Mouse (Mus musculus): ENCODE results near the gene Gm5678. TPM values are rescaled to one million over a fixed set of nuclear protein-coding genes. Genes with fewer than 3 reads are reported as not detected.

Gene Gm5678
- 0.16 TPM in 1 of 2 replicates, not detected in the other for polyA plus RNA-seq (2015; fragmentation: Nextera tagmentation; extraction: Ambion mirVana)

- no peaks in the 10 kb centered on the region for H3K36me3 ChIP-seq (ENCODE audit: control insufficient read depth, insufficient read depth)
- H3K9me3 ChIP-seq (ENCODE audit: control insufficient read depth), result no peaks in the 10 kb centered on the region
- no peak within 1 kb of the TSS for H3K9ac ChIP-seq (ENCODE audit: low read depth, low read length)
- no peaks in the 10 kb centered on the region for H3K27me3 ChIP-seq (replicated peaks; ENCODE audit: control insufficient read depth, insufficient read depth, low read length)
- no peak for TF ChIP-seq CTCF (IDR thresholded peaks at IDR 0.05; ENCODE audit: low read depth)
- H3K4me2 ChIP-seq (replicated peaks; ENCODE audit: low read depth), result no peak within 1 kb of the TSS
- no peak for ATAC-seq
- no peaks in the 10 kb centered on the region for H3K4me1 ChIP-seq (replicated peaks; ENCODE audit: control insufficient read depth, insufficient read depth, low read length)
- H3K27ac ChIP-seq (ENCODE audit: low read depth, low read length), result no peak within 1 kb of the TSS
- 81% methylated on average over 23 of the region's 23 CpGs for WGBS
- no peak within 1 kb of the TSS for H3K4me3 ChIP-seq (ENCODE audit: low read depth, low read length)
Observed at GRCm38 (mm10) chr16:93627761-93628400, at the start of gene Gm5678. Gene Gm5678 (plus strand): TSS chr16:93628097.

GRCm38 (mm10) chr16:93578346-93579005 lies 49.4 kb upstream of the Gm5678 start:
- ATAC-seq, result no peak
- Histone ChIP-seq H3K9ac (ENCODE audit: low read depth, low read length) (no peak overlapping the region), H3K4me2 (replicated peaks; ENCODE audit: low read depth) (no peak overlapping the region), H3K4me3 (ENCODE audit: low read depth, low read length) (no peak overlapping the region), H3K4me1 (replicated peaks; ENCODE audit: control insufficient read depth, insufficient read depth, low read length) (no peaks in the 10 kb centered on the region), H3K9me3 (ENCODE audit: control insufficient read depth) (no peaks in the 10 kb centered on the region), H3K27ac (ENCODE audit: low read depth, low read length) (no peak overlapping the region), H3K27me3 (replicated peaks; ENCODE audit: control insufficient read depth, insufficient read depth, low read length) (0 out of 2 replicates have a peak, but pooled peaks cover 7% of the 10 kb centered on the region), H3K36me3 (ENCODE audit: control insufficient read depth, insufficient read depth) (no peaks in the 10 kb centered on the region)
- WGBS, result 81% methylated on average over 8 of the region's 8 CpGs
- TF ChIP-seq CTCF (IDR thresholded peaks at IDR 0.05; ENCODE audit: low read depth), result no peak

- H3K4me1 ChIP-seq (replicated peaks; ENCODE audit: control insufficient read depth, insufficient read depth, low read length), result no peaks in the 10 kb centered on the region
- no peak for TF ChIP-seq CTCF (IDR thresholded peaks at IDR 0.05; ENCODE audit: low read depth)
Observed at GRCm38 (mm10) chr16:93581125-93581524, 46.8 kb upstream of the Gm5678 start.

GRCm38 (mm10) chr16:93584976-93585702 lies 42.8 kb upstream of the Gm5678 start:
- Histone ChIP-seq H3K4me3 (ENCODE audit: low read depth, low read length) (no peak overlapping the region), H3K9me3 (ENCODE audit: control insufficient read depth) (no peaks in the 10 kb centered on the region), H3K36me3 (ENCODE audit: control insufficient read depth, insufficient read depth) (peaks cover 14% of the 10 kb centered on the region; the same call in 1 of the 2 replicates), H3K9ac (ENCODE audit: low read depth, low read length) (no peak overlapping the region), H3K4me2 (replicated peaks; ENCODE audit: low read depth) (no peak overlapping the region), H3K27ac (ENCODE audit: low read depth, low read length) (no peak overlapping the region), H3K4me1 (replicated peaks; ENCODE audit: control insufficient read depth, insufficient read depth, low read length) (no peaks in the 10 kb centered on the region), H3K27me3 (replicated peaks; ENCODE audit: control insufficient read depth, insufficient read depth, low read length) (no peaks in the 10 kb centered on the region)
- 0 out of 2 replicates have a peak, but pooled peaks have one; percentile 31 for ATAC-seq
- WGBS, result 77% methylated on average over 24 of the region's 24 CpGs
- no peak for TF ChIP-seq CTCF (IDR thresholded peaks at IDR 0.05; ENCODE audit: low read depth)

More at GRCm38 (mm10) chr16:93581125-93581524, 46.8 kb upstream of the Gm5678 start:
- Histone ChIP-seq H3K9ac (ENCODE audit: low read depth, low read length) (no peak overlapping the region), H3K27me3 (replicated peaks; ENCODE audit: control insufficient read depth, insufficient read depth, low read length) (0 out of 2 replicates have a peak, but pooled peaks cover 6% of the 10 kb centered on the region), H3K9me3 (ENCODE audit: control insufficient read depth) (no peaks in the 10 kb centered on the region), H3K36me3 (ENCODE audit: control insufficient read depth, insufficient read depth) (no peaks in the 10 kb centered on the region; the same call in 1 of the 2 replicates), H3K4me2 (replicated peaks; ENCODE audit: low read depth) (no peak overlapping the region), H3K27ac (ENCODE audit: low read depth, low read length) (no peak overlapping the region), H3K4me3 (ENCODE audit: low read depth, low read length) (no peak overlapping the region)
- ATAC-seq, result no peak
- WGBS, result 74% methylated on average over 6 of the region's 6 CpGs

- ATAC-seq, result no peak
- no peak overlapping the region for H3K27ac ChIP-seq (ENCODE audit: low read depth, low read length)
- WGBS, result 90% methylated on average over 9 of the region's 9 CpGs
Observed at GRCm38 (mm10) chr16:93585703-93586205, 42.1 kb upstream of the Gm5678 start.

GRCm38 (mm10) chr16:93586382-93586781 lies 41.5 kb upstream of the Gm5678 start:
- 68% methylated on average over 8 of the region's 8 CpGs for WGBS
- no peaks in the 10 kb centered on the region for H3K4me1 ChIP-seq (replicated peaks; ENCODE audit: control insufficient read depth, insufficient read depth, low read length)
- no peak for TF ChIP-seq CTCF (IDR thresholded peaks at IDR 0.05; ENCODE audit: low read depth)
- 0 out of 2 replicates have a peak, but pooled peaks have one; percentile 7 for ATAC-seq
- no peak overlapping the region for H3K4me2 ChIP-seq (replicated peaks; ENCODE audit: low read depth)
- no peak overlapping the region for H3K9ac ChIP-seq (ENCODE audit: low read depth, low read length)
- H3K36me3 ChIP-seq (ENCODE audit: control insufficient read depth, insufficient read depth), result peaks cover 21% of the 10 kb centered on the region; the same call in 1 of the 2 replicates
- H3K9me3 ChIP-seq (ENCODE audit: control insufficient read depth), result no peaks in the 10 kb centered on the region
- H3K27me3 ChIP-seq (replicated peaks; ENCODE audit: control insufficient read depth, insufficient read depth, low read length), result no peaks in the 10 kb centered on the region
- H3K4me3 ChIP-seq (ENCODE audit: low read depth, low read length), result no peak overlapping the region
- H3K27ac ChIP-seq (ENCODE audit: low read depth, low read length), result no peak overlapping the region

More at GRCm38 (mm10) chr16:93585703-93586205, 42.1 kb upstream of the Gm5678 start:
- Histone ChIP-seq H3K4me1 (replicated peaks; ENCODE audit: control insufficient read depth, insufficient read depth, low read length) (no peaks in the 10 kb centered on the region), H3K9ac (ENCODE audit: low read depth, low read length) (no peak overlapping the region), H3K36me3 (ENCODE audit: control insufficient read depth, insufficient read depth) (peaks cover 18% of the 10 kb centered on the region; the same call in 1 of the 2 replicates), H3K27me3 (replicated peaks; ENCODE audit: control insufficient read depth, insufficient read depth, low read length) (no peaks in the 10 kb centered on the region), H3K4me2 (replicated peaks; ENCODE audit: low read depth) (no peak overlapping the region), H3K9me3 (ENCODE audit: control insufficient read depth) (no peaks in the 10 kb centered on the region), H3K4me3 (ENCODE audit: low read depth, low read length) (no peak overlapping the region)
- no peak for TF ChIP-seq CTCF (IDR thresholded peaks at IDR 0.05; ENCODE audit: low read depth)
